Mouse (Mus musculus) ovary, adult 2 months (tissue): ENCODE data around the gene Gm4305. TPM values are rescaled to one million over a fixed set of nuclear protein-coding genes. Genes with fewer than 3 reads are reported as not detected.

Source experiments
- polyA plus RNA-seq: library from polyadenylated mRNA; depleted of rRNA; stranded (reverse); fragments of >200 nt; gene quantifications from 2 replicates; pipeline ENCODE4 v1.2.3, GENCODE M21; 2012; rRNA removed

The Gm4305 gene
- polyA plus RNA-seq = not detected in 2 replicates

GRCm38 (mm10) chr10:100350793-100351192 is at the start of gene Gm4305:
Gene Gm4305 (plus strand): TSS chr10:100351093.

GRCm38 (mm10) chr10:100335376-100335775 is 15.5 kb upstream of the Gm4305 start, which contains the start of gene Gm4301:
Gene Gm4301 (plus strand): TSS chr10:100335676.

GRCm38 (mm10) chr10:100340536-100340935 is 10.4 kb upstream of the Gm4305 start, which contains the start of gene Gm4302:
Gene Gm4302 (plus strand): TSS chr10:100340836.

GRCm38 (mm10) chr10:100345672-100346071 is 5.2 kb upstream of the Gm4305 start, which contains the start of gene Gm4303:
Gene Gm4303 (plus strand): TSS chr10:100345972.

GRCm38 (mm10) chr10:100361038-100361437 is 10.1 kb downstream of the Gm4305 start, which contains the start of gene Gm4307:
Gene Gm4307 (plus strand): TSS chr10:100361338.

GRCm38 (mm10) chr10:100382460-100382859 is 31.6 kb downstream of the Gm4305 start, which contains the start of gene Gm4312:
Gene Gm4312 (minus strand): TSS chr10:100382560.

Other genes with a start within 250 kb of the Gm4305 start
- not detected in 2 replicates for gene Gm4301, start 15.4 kb upstream of the Gm4305 start, polyA plus RNA-seq
- gene Gm4302, start 10.3 kb upstream of the Gm4305 start, polyA plus RNA-seq = not detected in 2 replicates
- not detected in 2 replicates for gene Gm4303, start 5.1 kb upstream of the Gm4305 start, polyA plus RNA-seq
- gene Gm4307, start 10.2 kb downstream of the Gm4305 start, polyA plus RNA-seq = not detected in 2 replicates
- gene Gm4312, start 31.5 kb downstream of the Gm4305 start, polyA plus RNA-seq = not detected in 2 replicates
- 7.0 and 8.7 TPM in 2 replicates for gene Tmtc3, start 136.3 kb downstream of the Gm4305 start, polyA plus RNA-seq
- 0.20 TPM in 2 replicates for gene Cep290, start 136.5 kb downstream of the Gm4305 start, polyA plus RNA-seq
- 6.1 and 6.9 TPM in 2 replicates for gene 4930430F08Rik, start 239.3 kb downstream of the Gm4305 start, polyA plus RNA-seq
- not detected in 2 replicates for gene 1700017N19Rik, start 239.4 kb downstream of the Gm4305 start, polyA plus RNA-seq